Mouse (Mus musculus) adrenal gland, postnatal 0 days (tissue): ENCODE data around the gene Mdfi. TPM values are rescaled to one million over a fixed set of nuclear protein-coding genes. Genes with fewer than 3 reads are reported as not detected.

Experiments
- polyA plus RNA-seq: library from polyadenylated mRNA; unstranded; fragments of >200 nt; fragmentation: Nextera tagmentation; extraction: Ambion mirVana; gene quantifications from 2 replicates; pipeline ENCODE4 v1.2.1, GENCODE M21; 2015

Mdfi gene
- polyA plus RNA-seq = 5.5 and 5.7 TPM in 2 replicates

GRCm38 (mm10) chr17:47834482-47834767, at the start of gene Mdfi:
Mdfi (minus strand) TSS chr17:47834691.

Other genes with a start within 250 kb of the Mdfi start
- gene Bysl, start 223.2 kb downstream of the Mdfi start, polyA plus RNA-seq = 7.3 and 8.6 TPM in 2 replicates
- gene Med20, start 223.1 kb downstream of the Mdfi start, polyA plus RNA-seq = 35.5 and 38.7 TPM in 2 replicates
- 2.7 and 4.8 TPM in 2 replicates for gene Gm20517, start 223.1 kb downstream of the Mdfi start, polyA plus RNA-seq
- 3.1 TPM in 2 replicates for gene Usp49, start 204.0 kb downstream of the Mdfi start, polyA plus RNA-seq
- 339 and 401 TPM in 2 replicates for gene Tomm6, start 146.3 kb downstream of the Mdfi start, polyA plus RNA-seq
- gene Frs3, start 145.7 kb downstream of the Mdfi start, polyA plus RNA-seq = 4.7 and 6.4 TPM in 2 replicates
- gene Gm21981, start 140.2 kb downstream of the Mdfi start, polyA plus RNA-seq = 0.15 and 0.39 TPM in 2 replicates
- 0.80 and 1.2 TPM in 2 replicates for gene Prickle4, start 140.0 kb downstream of the Mdfi start, polyA plus RNA-seq
- 0.11 and 2.2 TPM in 2 replicates for gene Pgc, start 107.8 kb downstream of the Mdfi start, polyA plus RNA-seq
- 6.0 and 11.5 TPM in 2 replicates for gene Tfeb, start 97.7 kb downstream of the Mdfi start, polyA plus RNA-seq
- 13.2 and 13.8 TPM in 2 replicates for gene Foxp4, start 90.0 kb upstream of the Mdfi start, polyA plus RNA-seq
- gene 1700122O11Rik, start 203.6 kb upstream of the Mdfi start, polyA plus RNA-seq = not detected in 2 replicates